Mouse (Mus musculus) cerebellum, adult 9-10 months (tissue): Measurements from ENCODE around the gene Notch4.
A peak's percentile ranks its signal among the peaks of the same experiment; 100 is the strongest.
"Not testable (repeated sequence)": the region's sequence is repeated elsewhere in the genome, so short reads cannot be mapped to it uniquely, and the experiment has no call there.

Source experiments
- DNase-seq: peaks from one replicate; pipeline ENCODE4 v3.0.0; 2022

The Notch4 gene

GRCm38 (mm10) chr17:34564003-34564421 is at the start of gene Notch4:
Gene Notch4, plus strand, starts transcription at chr17:34564268.
- no peak for DNase-seq

- no peak for DNase-seq
Observed at GRCm38 (mm10) chr17:34516514-34516913, 47.6 kb upstream of the Notch4 start.

- DNase-seq, result no peak
Observed at GRCm38 (mm10) chr17:34517252-34517651, 46.8 kb upstream of the Notch4 start, which contains the start of gene Btnl6. Gene Btnl6, minus strand, starts transcription at chr17:34517352.

- no peak for DNase-seq
Observed at GRCm38 (mm10) chr17:34517795-34518194, 46.3 kb upstream of the Notch4 start.

GRCm38 (mm10) chr17:34518571-34518970 is 45.5 kb upstream of the Notch4 start:
- DNase-seq, result not testable (repeated sequence)

GRCm38 (mm10) chr17:34519001-34519400 is 45.1 kb upstream of the Notch4 start:
- no peak for DNase-seq

GRCm38 (mm10) chr17:34532671-34533070 is 31.4 kb upstream of the Notch4 start:
- no peak for DNase-seq

GRCm38 (mm10) chr17:34543567-34543966 is 20.5 kb upstream of the Notch4 start:
- not testable (repeated sequence) for DNase-seq

GRCm38 (mm10) chr17:34546797-34547196 is 17.3 kb upstream of the Notch4 start:
- DNase-seq, result no peak

- DNase-seq, result no peak
Observed at GRCm38 (mm10) chr17:34547601-34548000, 16.5 kb upstream of the Notch4 start.

- no peak for DNase-seq
Observed at GRCm38 (mm10) chr17:34549156-34549555, 14.9 kb upstream of the Notch4 start.

- DNase-seq, result no peak
Observed at GRCm38 (mm10) chr17:34549843-34550242, 14.2 kb upstream of the Notch4 start.

- DNase-seq, result peak; percentile 72
Observed at GRCm38 (mm10) chr17:34555483-34555882, 8.6 kb upstream of the Notch4 start.

GRCm38 (mm10) chr17:34556406-34556805 is 7.7 kb upstream of the Notch4 start:
- no peak for DNase-seq

- no peak for DNase-seq
Observed at GRCm38 (mm10) chr17:34557411-34557810, 6.7 kb upstream of the Notch4 start.

- DNase-seq, result no peak
Observed at GRCm38 (mm10) chr17:34559116-34559515, 5.0 kb upstream of the Notch4 start.

- DNase-seq, result no peak
Observed at GRCm38 (mm10) chr17:34559895-34560294, 4.2 kb upstream of the Notch4 start.

GRCm38 (mm10) chr17:34560438-34560837 is 3.6 kb upstream of the Notch4 start:
- DNase-seq, result no peak

GRCm38 (mm10) chr17:34561200-34561599 is 2.9 kb upstream of the Notch4 start:
- no peak for DNase-seq

GRCm38 (mm10) chr17:34562595-34562994 is 1.5 kb upstream of the Notch4 start:
- no peak for DNase-seq

GRCm38 (mm10) chr17:34563354-34563753 is 714 bp upstream of the Notch4 start:
- DNase-seq, result no peak

- DNase-seq, result no peak
Observed at GRCm38 (mm10) chr17:34564796-34565195, 728 bp downstream of the Notch4 start.

- DNase-seq, result no peak
Observed at GRCm38 (mm10) chr17:34567311-34567710, 3.2 kb downstream of the Notch4 start.

GRCm38 (mm10) chr17:34568421-34568820 is 4.4 kb downstream of the Notch4 start:
- no peak for DNase-seq

GRCm38 (mm10) chr17:34569919-34570318 is 5.9 kb downstream of the Notch4 start:
- DNase-seq, result no peak

- no peak for DNase-seq
Observed at GRCm38 (mm10) chr17:34571875-34572274, 7.8 kb downstream of the Notch4 start.
